Mouse (Mus musculus): Measurements from ENCODE around the gene Sowaha. TPM values are rescaled to one million over a fixed set of nuclear protein-coding genes. Genes with fewer than 3 reads are reported as not detected.

Sowaha gene
- polyA plus RNA-seq, 1 experiment: 0.86 TPM

DNA sequence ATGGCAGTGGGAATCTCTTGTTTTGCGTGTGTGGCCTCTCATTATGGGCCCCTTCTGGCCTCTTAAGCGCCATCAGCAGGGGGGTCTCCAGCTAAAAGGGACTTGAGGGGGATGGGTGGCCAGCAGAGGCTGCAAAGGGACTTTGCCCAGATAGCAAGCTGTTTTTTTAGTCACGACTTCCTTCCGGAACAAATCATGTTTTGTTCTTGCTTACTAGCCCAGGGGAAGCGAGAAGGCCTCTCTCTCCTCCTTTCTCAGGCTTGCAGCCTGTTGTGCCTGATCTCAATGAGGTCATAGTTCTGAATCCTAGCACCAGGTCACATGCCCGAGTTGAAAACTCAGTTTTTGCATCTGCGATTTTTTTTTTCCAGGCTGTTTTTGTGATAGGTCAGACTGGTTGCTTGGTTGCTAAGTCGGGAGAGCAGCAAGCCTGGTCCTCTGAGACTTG is 11.9 kb upstream of the Sowaha start:
- 29% methylated on average over 8 of the region's 8 CpGs for WGBS
- no peak overlapping the region for H3K4me3 ChIP-seq (replicated peaks; ENCODE audit: extremely low read depth, low read depth, low read length)
- H3K4me1 ChIP-seq (ENCODE audit: control insufficient read depth, insufficient read depth, low read length): no peaks in the 10 kb centered on the region
- TF ChIP-seq POLR2A (IDR thresholded peaks at IDR 0.05; ENCODE audit: borderline replicate concordance, extremely low read depth, low read depth, low read length) (no peak), CTCF (IDR thresholded peaks at IDR 0.05; ENCODE audit: insufficient read depth, low read length) (no peak)
- no peak for DNase-seq

DNA sequence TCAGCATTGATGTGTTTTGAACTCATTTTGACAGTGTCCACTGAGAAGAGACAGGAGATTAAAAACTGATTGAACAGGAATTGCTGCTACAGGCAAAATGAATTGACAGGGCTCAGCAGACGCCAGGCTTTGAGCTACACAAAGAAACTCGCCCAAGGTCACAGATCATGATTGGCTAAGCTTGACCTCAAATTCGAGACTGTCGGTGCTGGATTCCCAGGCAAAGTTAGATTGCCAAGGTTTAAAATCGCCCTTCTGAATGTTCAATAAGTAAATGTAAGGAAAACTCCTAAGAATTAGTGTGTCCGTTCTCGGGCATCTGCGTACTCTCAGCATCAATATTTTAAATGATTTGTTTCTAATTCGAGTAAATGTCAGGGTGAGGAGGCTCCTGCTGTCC is 9.3 kb upstream of the Sowaha start:
- H3K4me3 ChIP-seq (replicated peaks; ENCODE audit: extremely low read depth, low read depth, low read length): no peak overlapping the region
- 87% methylated on average over 9 of the region's 9 CpGs for WGBS
- no peaks in the 10 kb centered on the region for H3K4me1 ChIP-seq (ENCODE audit: control insufficient read depth, insufficient read depth, low read length)
- TF ChIP-seq POLR2A (IDR thresholded peaks at IDR 0.05; ENCODE audit: borderline replicate concordance, extremely low read depth, low read depth, low read length) (no peak), CTCF (IDR thresholded peaks at IDR 0.05; ENCODE audit: insufficient read depth, low read length) (no peak)
- DNase-seq: no peak

DNA sequence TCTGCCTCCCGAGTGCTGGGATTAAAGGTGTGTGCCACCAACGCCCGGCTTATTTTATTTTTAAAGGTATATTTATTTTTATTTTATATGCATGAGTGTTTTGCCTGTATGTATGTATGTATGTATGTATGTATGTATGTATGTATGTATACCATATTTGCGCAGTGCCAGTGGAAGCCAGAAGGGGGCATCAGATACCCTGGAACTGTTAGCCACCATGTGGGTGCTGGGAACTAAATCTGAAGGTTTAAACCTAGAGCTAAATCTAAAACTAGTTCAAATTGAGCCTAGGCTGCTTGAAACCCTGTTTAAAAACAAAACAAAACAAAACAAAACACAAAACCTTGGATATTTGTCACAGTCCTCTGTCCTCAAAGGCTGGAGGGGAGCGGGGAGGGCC is 8.9 kb upstream of the Sowaha start:
- WGBS: 99% methylated on average over 5 of the region's 5 CpGs
- H3K4me3 ChIP-seq (replicated peaks; ENCODE audit: extremely low read depth, low read depth, low read length): no peak overlapping the region
- H3K4me1 ChIP-seq (ENCODE audit: control insufficient read depth, insufficient read depth, low read length): no peaks in the 10 kb centered on the region
- TF ChIP-seq CTCF (IDR thresholded peaks at IDR 0.05; ENCODE audit: insufficient read depth, low read length) (no peak), POLR2A (IDR thresholded peaks at IDR 0.05; ENCODE audit: borderline replicate concordance, extremely low read depth, low read depth, low read length) (no peak)
- DNase-seq: no peak

DNA sequence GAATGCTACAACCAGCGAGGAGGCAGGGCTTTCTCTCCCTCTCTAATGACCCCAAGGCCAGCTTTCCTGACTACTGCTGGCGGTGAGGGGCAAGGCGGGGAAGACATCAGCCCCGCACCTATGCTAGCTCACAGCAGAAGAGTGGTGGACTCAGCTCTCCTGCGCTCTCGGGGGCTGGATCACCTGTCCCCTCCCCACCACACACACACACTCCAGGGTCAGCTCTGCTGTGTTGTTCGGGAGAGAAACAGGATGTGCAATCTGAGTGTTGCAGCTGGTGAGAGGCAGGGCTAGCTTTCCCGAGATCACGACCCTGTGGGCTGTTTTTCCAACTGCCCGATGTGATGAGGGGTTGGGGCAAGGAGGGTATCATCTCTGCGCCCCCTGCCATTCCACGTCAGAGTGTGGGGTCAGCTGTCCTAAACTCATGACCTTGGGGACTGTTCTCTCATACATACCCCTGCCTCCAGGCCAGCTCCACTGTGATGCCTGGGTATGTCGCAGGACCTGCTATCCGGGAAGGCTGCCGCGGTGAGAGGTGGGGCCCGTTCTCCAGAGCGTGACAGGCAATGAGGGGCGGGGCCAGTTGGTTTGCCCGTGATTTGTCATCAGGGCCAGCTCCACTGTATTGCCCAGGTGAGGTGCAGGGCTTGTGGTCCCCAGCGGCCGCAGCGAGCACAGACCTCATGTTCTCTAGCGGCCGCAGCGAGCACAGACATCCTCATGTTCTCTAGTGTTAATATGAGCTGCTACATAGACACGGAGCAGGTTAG is 6.9 kb upstream of the Sowaha start:
- 18% methylated on average over 27 of the region's 27 CpGs for WGBS
- DNase-seq: peak; percentile 36
- no peak for TF ChIP-seq CTCF (IDR thresholded peaks at IDR 0.05; ENCODE audit: insufficient read depth, low read length)
- no peak for TF ChIP-seq POLR2A (IDR thresholded peaks at IDR 0.05; ENCODE audit: borderline replicate concordance, extremely low read depth, low read depth, low read length)
- no peak overlapping the region for H3K4me3 ChIP-seq (replicated peaks; ENCODE audit: extremely low read depth, low read depth, low read length)
- H3K4me1 ChIP-seq (ENCODE audit: control insufficient read depth, insufficient read depth, low read length): no peaks in the 10 kb centered on the region

DNA sequence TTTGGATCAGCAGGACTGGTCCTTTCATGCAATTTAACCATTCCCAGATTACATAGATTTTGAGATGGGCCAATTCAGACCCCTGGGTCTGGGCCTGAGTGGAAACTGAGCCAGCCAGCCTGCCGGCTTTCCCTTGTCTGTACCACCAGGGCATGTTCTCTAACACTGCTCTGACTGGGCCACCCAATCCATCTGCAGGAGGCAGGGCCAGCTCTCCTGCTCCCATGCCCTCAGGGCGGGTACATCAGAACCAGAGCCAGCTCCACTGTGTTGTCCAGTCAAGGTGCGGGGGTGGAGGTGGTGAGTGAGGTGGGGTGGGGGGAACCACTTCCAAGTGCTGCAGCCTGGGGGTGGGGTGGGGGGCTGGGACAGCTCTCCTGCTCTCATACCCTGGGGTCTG is 6.3 kb upstream of the Sowaha start:
- WGBS: 76% methylated on average over 3 of the region's 3 CpGs
- no peaks in the 10 kb centered on the region for H3K4me1 ChIP-seq (ENCODE audit: control insufficient read depth, insufficient read depth, low read length)
- no peak overlapping the region for H3K4me3 ChIP-seq (replicated peaks; ENCODE audit: extremely low read depth, low read depth, low read length)
- TF ChIP-seq CTCF (IDR thresholded peaks at IDR 0.05; ENCODE audit: insufficient read depth, low read length) (no peak), POLR2A (IDR thresholded peaks at IDR 0.05; ENCODE audit: borderline replicate concordance, extremely low read depth, low read depth, low read length) (no peak)
- no peak for DNase-seq

DNA sequence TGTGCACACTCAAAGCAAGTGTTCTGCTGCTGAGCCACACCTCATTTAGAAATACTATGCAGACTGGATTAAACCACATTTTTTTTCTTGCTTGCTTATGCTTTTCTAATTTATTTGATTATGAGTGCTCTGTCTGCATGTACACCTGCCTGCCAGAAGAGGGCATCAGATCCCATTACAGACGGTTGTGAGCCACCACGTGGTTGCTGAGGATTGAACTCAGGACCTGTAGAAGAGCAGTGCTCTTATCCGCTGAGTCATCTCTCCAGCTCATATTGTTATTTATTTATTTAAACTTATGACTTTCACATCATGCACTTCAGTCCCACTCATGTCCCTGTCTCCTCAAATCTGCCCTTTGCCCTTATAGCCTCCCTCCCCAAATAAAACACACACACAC is 5.6 kb upstream of the Sowaha start:
- Histone ChIP-seq H3K4me1 (ENCODE audit: control insufficient read depth, insufficient read depth, low read length) (no peaks in the 10 kb centered on the region), H3K4me3 (replicated peaks; ENCODE audit: extremely low read depth, low read depth, low read length) (no peak overlapping the region)
- TF ChIP-seq POLR2A (IDR thresholded peaks at IDR 0.05; ENCODE audit: borderline replicate concordance, extremely low read depth, low read depth, low read length) (no peak), CTCF (IDR thresholded peaks at IDR 0.05; ENCODE audit: insufficient read depth, low read length) (peak; percentile 46; the same call in 1 of the 2 replicates)
- no peak for DNase-seq
- WGBS: 46% methylated on average over 3 of the region's 3 CpGs

DNA sequence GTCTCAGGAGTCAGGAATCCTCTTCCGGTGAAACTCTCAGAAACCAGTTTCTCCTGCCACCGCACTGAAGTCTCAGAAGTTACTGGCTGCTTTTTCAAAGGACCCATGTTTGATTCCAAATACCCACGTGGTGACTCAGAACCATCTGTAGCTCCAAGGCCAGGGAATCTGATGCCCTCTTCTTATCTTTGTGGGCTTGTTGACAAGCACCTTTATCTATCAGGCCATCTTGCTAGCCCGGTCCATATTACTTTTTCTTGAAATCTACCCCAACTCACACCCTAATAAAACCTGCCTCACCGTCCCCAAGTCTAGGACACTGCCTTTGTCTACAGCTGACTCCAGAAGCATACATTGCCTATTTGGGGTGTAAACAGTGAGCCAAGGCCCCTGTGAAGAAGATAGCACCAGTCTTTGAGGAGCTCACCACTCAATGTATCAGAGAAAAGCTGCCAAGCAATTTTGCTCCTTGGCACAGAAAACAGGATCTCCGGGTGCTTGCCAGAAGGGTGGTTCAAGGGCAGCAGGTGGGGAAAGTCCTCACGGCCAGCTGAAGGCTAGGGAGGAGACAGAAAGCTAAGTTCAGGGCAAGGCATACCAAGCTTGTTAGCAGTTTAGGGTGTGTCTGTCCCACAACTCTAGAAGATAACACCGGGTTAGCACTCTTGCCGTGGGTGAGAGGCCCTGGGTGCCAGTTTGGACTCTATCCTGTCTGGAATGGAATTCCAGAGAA is 3.3 kb upstream of the Sowaha start:
- no peak for DNase-seq
- TF ChIP-seq CTCF (IDR thresholded peaks at IDR 0.05; ENCODE audit: insufficient read depth, low read length) (no peak), POLR2A (IDR thresholded peaks at IDR 0.05; ENCODE audit: borderline replicate concordance, extremely low read depth, low read depth, low read length) (no peak)
- Histone ChIP-seq H3K4me3 (replicated peaks; ENCODE audit: extremely low read depth, low read depth, low read length) (no peak overlapping the region), H3K4me1 (ENCODE audit: control insufficient read depth, insufficient read depth, low read length) (no peaks in the 10 kb centered on the region)
- WGBS: 55% methylated on average over 9 of the region's 9 CpGs

DNA sequence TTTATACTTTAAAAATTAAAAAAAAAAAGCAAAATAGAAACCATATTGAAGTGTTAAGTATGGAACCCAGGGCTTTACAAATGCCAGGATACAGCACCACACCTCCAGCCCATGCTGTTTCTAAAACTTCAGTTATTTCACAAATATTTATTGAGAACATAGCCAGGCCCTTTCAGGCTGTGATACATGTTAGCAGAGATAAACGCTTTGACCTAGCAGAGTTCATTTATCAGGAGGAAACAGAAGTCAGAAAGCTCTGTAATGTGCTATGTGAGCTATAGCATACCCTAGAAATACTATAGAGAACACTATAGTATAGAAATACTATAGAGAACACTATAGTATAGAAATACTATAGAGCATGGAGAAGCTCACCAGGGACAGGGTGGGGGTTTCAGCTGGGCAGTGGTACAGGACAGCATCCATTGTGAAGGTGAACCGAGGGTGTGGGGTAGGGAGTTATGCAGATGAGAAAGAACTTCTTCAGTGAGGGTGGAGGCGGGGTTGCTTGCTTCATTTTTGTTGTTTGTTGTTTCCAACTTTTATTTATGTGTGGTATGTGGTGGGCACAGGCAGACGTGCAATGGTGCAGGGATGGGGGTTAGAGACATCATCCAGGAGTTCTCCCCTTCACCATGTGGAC is 1.1 kb upstream of the Sowaha start:
- TF ChIP-seq POLR2A (IDR thresholded peaks at IDR 0.05; ENCODE audit: borderline replicate concordance, extremely low read depth, low read depth, low read length) (no peak), CTCF (IDR thresholded peaks at IDR 0.05; ENCODE audit: insufficient read depth, low read length) (no peak)
- no peaks in the 10 kb centered on the region for H3K4me1 ChIP-seq (ENCODE audit: control insufficient read depth, insufficient read depth, low read length)
- DNase-seq: no peak
- no peak overlapping the region for H3K4me3 ChIP-seq (replicated peaks; ENCODE audit: extremely low read depth, low read depth, low read length)
- 73% methylated on average over 4 of the region's 4 CpGs for WGBS

DNA sequence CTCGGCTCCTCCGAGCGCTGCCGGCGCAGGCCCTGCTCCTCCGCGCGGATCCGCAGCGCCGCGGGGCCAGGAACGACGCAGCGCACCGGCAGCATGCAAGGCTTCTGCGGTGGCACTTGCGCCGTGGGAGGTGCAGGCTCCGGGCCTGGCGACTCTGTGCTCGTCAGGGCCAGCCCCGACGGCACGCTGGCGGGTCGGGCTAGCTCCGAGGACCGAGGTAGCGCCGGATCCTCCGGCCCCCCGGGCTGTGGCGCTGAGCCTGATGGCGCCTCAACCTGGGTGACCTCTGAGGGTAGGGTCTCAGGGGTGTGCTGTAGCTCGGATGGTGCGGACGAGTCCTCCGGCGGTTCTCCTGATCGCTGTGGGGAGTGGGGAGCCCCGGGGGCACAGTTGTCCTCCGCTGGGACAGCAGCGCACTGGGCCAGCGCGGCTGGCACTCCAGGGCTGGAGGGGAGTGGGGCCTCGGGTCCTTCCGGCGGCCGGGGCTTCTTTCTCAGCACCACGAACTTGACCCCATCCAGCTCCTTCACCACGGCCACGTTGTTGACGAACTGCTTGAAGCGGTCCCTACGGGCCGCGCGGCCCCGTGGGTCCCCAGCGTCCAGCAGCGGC is 797 bp downstream of the Sowaha start:
- H3K4me1 ChIP-seq (ENCODE audit: control insufficient read depth, insufficient read depth, low read length): no peaks in the 10 kb centered on the region
- peak overlapping the region; percentile 47 for H3K4me3 ChIP-seq (replicated peaks; ENCODE audit: extremely low read depth, low read depth, low read length)
- no peak for DNase-seq
- TF ChIP-seq POLR2A (IDR thresholded peaks at IDR 0.05; ENCODE audit: borderline replicate concordance, extremely low read depth, low read depth, low read length) (no peak), CTCF (IDR thresholded peaks at IDR 0.05; ENCODE audit: insufficient read depth, low read length) (no peak)
- WGBS: 2% methylated on average over 62 of the region's 62 CpGs

Data from lung, adult 2 months (tissue).